Mouse (Mus musculus) liver, embryonic 14.5 days (tissue): ENCODE results near the gene Usp11. TPM values are rescaled to one million over a fixed set of nuclear protein-coding genes. Genes with fewer than 3 reads are reported as not detected.

Experiments
- ATAC-seq: fragments of 200-750 bp; cut with Nextera tagmentation; 2 replicates; pipeline ENCODE4 v1.8.0; 2017; ENCODE audit warnings: moderate number of reproducible peaks, mild to moderate bottlenecking, moderate library complexity; ENCODE audit not compliant: insufficient read depth
- DNase-seq, 3 experiments: peaks; one replicate each; pipeline ENCODE4 v3.0.0-alpha.2; 2012 to 2013; ENCODE audit warnings: low read depth in 3 of 3, low spot score in 3 of 3
- H3K27ac ChIP-seq: fragments of 300-500 bp; sonication (generic); 2 replicates; pipeline ENCODE4 v1.5.1; 2014; ENCODE audit warnings: moderate library complexity, mild to moderate bottlenecking, control low read depth, inconsistent platforms
- H3K27me3 ChIP-seq: fragments of 300-500 bp; sonication (generic); 2 replicates; pipeline ENCODE4 v1.6.1; 2014; ENCODE audit warnings: mild to moderate bottlenecking, low read length, moderate library complexity; ENCODE audit not compliant: control insufficient read depth, insufficient read depth
- H3K36me3 ChIP-seq: fragments of 300-500 bp; sonication (generic); replicated peaks from 2 replicates; pipeline ENCODE4 v1.6.1; 2014; ENCODE audit warnings: low read depth; ENCODE audit not compliant: control insufficient read depth, insufficient read depth
- H3K4me1 ChIP-seq, 2 experiments: fragments of 200-500 bp in 1 of 2; fragments of 300-500 bp in 1 of 2; sonication (generic) in 1 of 2; replicated peaks; 2 replicates each; pipeline ENCODE4 v1.6.1; 2012 to 2014; ENCODE audit warnings: antibody characterized with exemption in 1 of 2, inconsistent platforms in 1 of 2, low read length in 1 of 2; ENCODE audit not compliant: control insufficient read depth in 2 of 2, insufficient read depth in 2 of 2
- H3K4me2 ChIP-seq: fragments of 300-500 bp; sonication (generic); 2 replicates; pipeline ENCODE4 v1.6.1; 2014; ENCODE audit warnings: low read depth, mild to moderate bottlenecking, control low read depth, moderate library complexity
- H3K4me3 ChIP-seq, 2 experiments: fragments of 200-500 bp in 1 of 2; fragments of 300-500 bp in 1 of 2; sonication (generic) in 1 of 2; 2 replicates each; pipeline ENCODE4 v1.5.1; 2012 to 2014; ENCODE audit warnings: low read depth in 2 of 2, low read length in 2 of 2, mild to moderate bottlenecking in 2 of 2, control low read depth in 1 of 2, inconsistent platforms in 1 of 2, moderate library complexity in 1 of 2; ENCODE audit not compliant: insufficient read depth in 1 of 2
- H3K9ac ChIP-seq: fragments of 300-500 bp; sonication (generic); replicated peaks from 2 replicates; pipeline ENCODE4 v1.6.1; 2014; ENCODE audit warnings: mild to moderate bottlenecking, control low read depth, moderate library complexity
- H3K9me3 ChIP-seq: fragments of 300-500 bp; sonication (generic); 2 replicates; pipeline ENCODE4 v1.6.1; 2016; ENCODE audit warnings: low read length, mixed read lengths; ENCODE audit not compliant: control insufficient read depth
- CTCF ChIP-seq: IDR thresholded peaks from 2 replicates; pipeline ENCODE4 v1.5.1; 2016; ENCODE audit warnings: antibody characterized with exemption, low read depth, control low read depth
- EP300 ChIP-seq: IDR thresholded peaks from 2 replicates; pipeline ENCODE4 v1.6.1; 2016; ENCODE audit warnings: antibody characterized with exemption, low read depth
- whole genome bisulfite sequencing: fragments of 180-500 bp; shearing (Covaris S2); extraction: QIAGEN DNeasy Blood & Tissue Kit; methylation state at CpG from one replicate; pipeline ENCODE4 v1.1.7; 2014; ENCODE audit not compliant: insufficient replicate concordance; 5-methylcytosine and 5-hydroxymethylcytosine counted together
- polyA plus RNA-seq, 2 experiments: library from polyadenylated mRNA; depleted of rRNA in 1 of 2; stranded (reverse) in 1 of 2; unstranded in 1 of 2; fragments of >200 nt; fragmentation: Nextera tagmentation in 1 of 2; extraction: Ambion mirVana in 1 of 2; gene quantifications; 2 replicates each; pipeline versions ENCODE4 v1.2.1 to v1.2.3; 2012 to 2014

The Usp11 gene
- polyA plus RNA-seq (2012; rRNA removed) = 5.9 and 6.3 TPM in 2 replicates
- polyA plus RNA-seq (2014; fragmentation: Nextera tagmentation; extraction: Ambion mirVana) = 4.8 and 5.6 TPM in 2 replicates

- H3K4me2 ChIP-seq = peak within 1 kb of the TSS; percentile 80
- DNase-seq (no peak), ATAC-seq (peak; percentile 27; the same call in 1 of the 2 replicates)
- WGBS = 12% methylated on average over 32 of the region's 32 CpGs
- peak within 1 kb of the TSS; percentile 67 for H3K9ac ChIP-seq
- peak within 1 kb of the TSS; percentile 72 to 74 for H3K4me3 ChIP-seq
- TF ChIP-seq CTCF (no peak), EP300 (no peak)
- no peaks in the 10 kb centered on the region for H3K9me3 ChIP-seq
- peaks cover 0 to 5% of the 10 kb centered on the region in 2 experiments; a peak in 1 of 4 replicates for H3K4me1 ChIP-seq
- H3K27me3 ChIP-seq = no peaks in the 10 kb centered on the region
- H3K27ac ChIP-seq = peak within 1 kb of the TSS; percentile 76
- no peaks in the 10 kb centered on the region for H3K36me3 ChIP-seq
Measured at GRCm38 (mm10) chrX:20703741-20704290, at the start of gene Usp11. Usp11 (plus strand) TSS chrX:20703906.

- H3K4me2 ChIP-seq = peak overlapping the region; percentile 78
- 19% methylated on average over 5 of the region's 5 CpGs for WGBS
- no peaks in the 10 kb centered on the region for H3K9me3 ChIP-seq
- TF ChIP-seq CTCF (no peak), EP300 (no peak)
- no peaks in the 10 kb centered on the region for H3K27me3 ChIP-seq
- H3K36me3 ChIP-seq = no peaks in the 10 kb centered on the region
- ATAC-seq (no peak), DNase-seq (no peak)
- no peak overlapping the region for H3K27ac ChIP-seq
- no peak overlapping the region; the same call in 1 of the 2 replicates for H3K9ac ChIP-seq
- H3K4me3 ChIP-seq = peak overlapping the region; percentile 64 to 66; a peak in 3 of 4 replicates
- H3K4me1 ChIP-seq = no peaks in the 10 kb centered on the region
Measured at GRCm38 (mm10) chrX:20657593-20657992, 46.1 kb upstream of the Usp11 start.

- Histone ChIP-seq H3K4me1 (no peaks in the 10 kb centered on the region), H3K9me3 (no peaks in the 10 kb centered on the region), H3K27ac (peak within 1 kb of the TSS; percentile 61), H3K4me2 (peak within 1 kb of the TSS; percentile 78), H3K27me3 (no peaks in the 10 kb centered on the region), H3K9ac (peak within 1 kb of the TSS; percentile 60), H3K4me3 (peak within 1 kb of the TSS; percentile 64 to 66), H3K36me3 (no peaks in the 10 kb centered on the region)
- 10% methylated on average over 27 of the region's 27 CpGs for WGBS
- TF ChIP-seq CTCF (no peak), EP300 (0 out of 2 replicates have a peak, but pooled peaks have one; percentile 8)
- DNase-seq = peak; percentile 67 to 72 (median 71)
- ATAC-seq = peak; percentile 78
Measured at GRCm38 (mm10) chrX:20658026-20658652, 45.6 kb upstream of the Usp11 start, which contains the start of gene Uba1. Uba1 (plus strand) TSS chrX:20658326.

GRCm38 (mm10) chrX:20658891-20659406, 44.8 kb upstream of the Usp11 start:
- TF ChIP-seq EP300 (no peak), CTCF (no peak)
- H3K9me3 ChIP-seq = no peaks in the 10 kb centered on the region
- no peaks in the 10 kb centered on the region for H3K36me3 ChIP-seq
- peak overlapping the region; percentile 64 to 66 for H3K4me3 ChIP-seq
- 10% methylated on average over 24 of the region's 24 CpGs for WGBS
- H3K9ac ChIP-seq = peak overlapping the region; percentile 60
- H3K4me2 ChIP-seq = peak overlapping the region; percentile 78
- H3K4me1 ChIP-seq = no peaks in the 10 kb centered on the region
- no peak for DNase-seq
- peak overlapping the region; percentile 61; the same call in 1 of the 2 replicates for H3K27ac ChIP-seq
- no peaks in the 10 kb centered on the region for H3K27me3 ChIP-seq
- no peak for ATAC-seq

- Histone ChIP-seq H3K27me3 (no peaks in the 10 kb centered on the region), H3K27ac (no peak overlapping the region), H3K4me2 (peak overlapping the region; percentile 11; the same call in 1 of the 2 replicates), H3K9me3 (no peaks in the 10 kb centered on the region), H3K4me3 (no peak overlapping the region), H3K9ac (no peak overlapping the region), H3K4me1 (peaks cover 0 to 2% of the 10 kb centered on the region in 2 experiments; a peak in 1 of 4 replicates), H3K36me3 (peaks cover 2% of the 10 kb centered on the region; the same call in 1 of the 2 replicates)
- ATAC-seq = no peak
- 18% methylated on average over 5 of the region's 5 CpGs for WGBS
- no peak for TF ChIP-seq EP300
- TF ChIP-seq CTCF = no peak
- DNase-seq = no peak
Measured at GRCm38 (mm10) chrX:20662317-20662715, 41.4 kb upstream of the Usp11 start.
